In genomic region chr17:29637377-29637776, GRCm38 (mm10) we compare ENCODE assay signal across 11 mouse cellular contexts. TPM values are rescaled to one million over a fixed set of nuclear protein-coding genes. Genes with fewer than 3 reads are reported as not detected.
DNase-seq lines count a peak whose midpoint lies in the region; ATAC-seq and TF ChIP-seq lines count a peak whose summit lies in the region.
"Had no signal": no experiment of that assay in that cellular context is flagged by ENCODE, and none has a peak within 500 bp of the region (broad histone marks: within the 10 kb centered on the region; RNA-seq: fewer than 3 reads in every experiment).

No protein-coding gene starts in this region.

- H3K4me2 ChIP-seq in liver, embryonic 14.5 days (ENCODE audit: low read depth) = peak overlapping the region; percentile 43
- H3K4me2 ChIP-seq: forebrain, embryonic 13.5 days; midbrain, embryonic 15.5 days; neural tube, embryonic 15.5 days had no signal

- no peak overlapping the region for H3K9ac ChIP-seq in liver, embryonic 14.5 days (replicated peaks)
- H3K9ac ChIP-seq: forebrain, embryonic 13.5 days; midbrain, embryonic 15.5 days; neural tube, embryonic 15.5 days had no signal

- H3K9me3 ChIP-seq in liver, embryonic 14.5 days (ENCODE audit: control insufficient read depth, low read length) = no peaks in the 10 kb centered on the region
- H3K9me3 ChIP-seq: forebrain, embryonic 13.5 days; midbrain, embryonic 15.5 days; neural tube, embryonic 15.5 days had no signal

- no peak overlapping the region; the same call in 1 of the 2 replicates for H3K27ac ChIP-seq in liver, embryonic 14.5 days
- H3K27ac ChIP-seq: forebrain, embryonic 13.5 days; midbrain, embryonic 15.5 days; neural tube, embryonic 15.5 days had no signal

- peaks cover 64% of the 10 kb centered on the region for H3K36me3 ChIP-seq in liver, embryonic 14.5 days (replicated peaks; ENCODE audit: control insufficient read depth, insufficient read depth, low read depth)

- no peak for TF ChIP-seq CTCF in liver, embryonic 14.5 days (IDR thresholded peaks at IDR 0.05; ENCODE audit: low read depth)

- DNase-seq in gastrocnemius, adult 18-20 months (ENCODE audit: low spot score) = peak; percentile 34
- DNase-seq in gastrocnemius, postnatal 4 days (ENCODE audit: low spot score in 2 of 2) = no peak
- peak; percentile 31 for DNase-seq in MN1 (ENCODE audit: low spot score)
- DNase-seq in liver, embryonic 14.5 days (ENCODE audit: low read depth in 3 of 3, low spot score in 3 of 3) = peak in 1 of 3 experiments; percentile 56
- DNase-seq in layer of hippocampus, postnatal 25 days (ENCODE audit: extremely low spot score in 1 of 2, low spot score in 1 of 2) = no peak
- DNase-seq in testis, postnatal 10 days (ENCODE audit: low spot score) = no peak
- DNase-seq: kidney, adult 11 months had no signal

- no peaks in the 10 kb centered on the region for H3K27me3 ChIP-seq in liver, embryonic 14.5 days (ENCODE audit: control insufficient read depth, insufficient read depth, low read length)
- H3K27me3 ChIP-seq: forebrain, embryonic 13.5 days; midbrain, embryonic 15.5 days; neural tube, embryonic 15.5 days had no signal

- peaks cover 15 to 20% of the 10 kb centered on the region in 2 experiments for H3K4me1 ChIP-seq in liver, embryonic 14.5 days (replicated peaks; ENCODE audit: control insufficient read depth in 2 of 2, insufficient read depth in 2 of 2, low read length in 1 of 2)
- H3K4me1 ChIP-seq: forebrain, embryonic 13.5 days; midbrain, embryonic 15.5 days; neural tube, embryonic 15.5 days had no signal

- no peak for TF ChIP-seq EP300 in liver, embryonic 14.5 days (IDR thresholded peaks at IDR 0.05; ENCODE audit: low read depth)

- peak; percentile 50; the same call in 1 of the 2 replicates for ATAC-seq in erythroid progenitor cell, adult 5-6 weeks (replicated peaks; ENCODE audit: low FRiP score, poor library complexity, severe bottlenecking)
- peak; percentile 61; the same call in 1 of the 2 replicates for ATAC-seq in liver, embryonic 14.5 days (ENCODE audit: insufficient read depth)
- ATAC-seq: forebrain, embryonic 13.5 days; midbrain, embryonic 15.5 days had no signal

- 63% methylated on average over 4 of the region's 4 CpGs for WGBS in liver, embryonic 14.5 days (ENCODE audit: insufficient replicate concordance)

- H3K4me3 ChIP-seq in liver, embryonic 14.5 days (ENCODE audit: insufficient read depth in 1 of 2, low read depth in 2 of 2, low read length in 2 of 2) = no peak overlapping the region
- H3K4me3 ChIP-seq: forebrain, embryonic 13.5 days; midbrain, embryonic 15.5 days; neural tube, embryonic 15.5 days had no signal

RNA-seq across cellular contexts. Expression of gene Gm28043, which starts 22.7 kb away (rescaled TPM):
- total RNA-seq in gastrocnemius, adult 18-20 months (2021) = under 1 TPM; 0.66 to 0.71 TPM
- total RNA-seq in gastrocnemius, postnatal 4 days (2021) = 1 to 10 TPM; 1.7 to 2.6 TPM
- total RNA-seq in erythroid progenitor cell, adult 5-6 weeks (2015; ENCODE audit: low replicate concordance) = 4.0 and 10.5 TPM in 2 replicates
- 29.7 and 39.3 TPM in 2 replicates for total RNA-seq in erythroid progenitor cell, adult 5-6 weeks (2017; ENCODE audit: low replicate concordance)
- 1.0 and 1.4 TPM in 2 replicates for polyA plus RNA-seq in liver, embryonic 14.5 days (2012; rRNA removed)
- 0.38 and 1.1 TPM in 2 replicates for polyA plus RNA-seq in liver, embryonic 14.5 days (2014; fragmentation: Nextera tagmentation; extraction: Ambion mirVana)
- total RNA-seq in layer of hippocampus, postnatal 25 days (2021) = 1 to 10 TPM; 2.6 to 5.0 TPM

RNA-seq across cellular contexts. Expression of gene Rnf8, which starts 22.8 kb away (rescaled TPM):
- total RNA-seq in gastrocnemius, adult 18-20 months (2021) = 10 to 100 TPM; 17.4 to 20.1 TPM
- total RNA-seq in gastrocnemius, postnatal 4 days (2021) = 10 to 100 TPM; 36.3 to 37.6 TPM
- 62.0 and 77.1 TPM in 2 replicates for total RNA-seq in erythroid progenitor cell, adult 5-6 weeks (2015; ENCODE audit: low replicate concordance)
- 71.4 and 80.5 TPM in 2 replicates for total RNA-seq in erythroid progenitor cell, adult 5-6 weeks (2017; ENCODE audit: low replicate concordance)
- 11.5 and 23.7 TPM in 2 replicates for polyA plus RNA-seq in liver, embryonic 14.5 days (2012; rRNA removed)
- 35.9 and 40.4 TPM in 2 replicates for polyA plus RNA-seq in liver, embryonic 14.5 days (2014; fragmentation: Nextera tagmentation; extraction: Ambion mirVana)
- total RNA-seq in layer of hippocampus, postnatal 25 days (2021) = 10 to 100 TPM; 38.4 to 39.7 TPM

RNA-seq across cellular contexts. Expression of gene Cmtr1, which starts 23.0 kb away (rescaled TPM):
- total RNA-seq in gastrocnemius, adult 18-20 months (2021) = 10 to 100 TPM; 39.4 to 43.5 TPM
- 10 to 100 TPM; 52.0 to 56.4 TPM for total RNA-seq in gastrocnemius, postnatal 4 days (2021)
- total RNA-seq in erythroid progenitor cell, adult 5-6 weeks (2015; ENCODE audit: low replicate concordance) = 72.1 and 86.9 TPM in 2 replicates
- total RNA-seq in erythroid progenitor cell, adult 5-6 weeks (2017; ENCODE audit: low replicate concordance) = 448 and 477 TPM in 2 replicates
- 14.9 and 16.1 TPM in 2 replicates for polyA plus RNA-seq in liver, embryonic 14.5 days (2012; rRNA removed)
- polyA plus RNA-seq in liver, embryonic 14.5 days (2014; fragmentation: Nextera tagmentation; extraction: Ambion mirVana) = 55.9 and 66.0 TPM in 2 replicates
- total RNA-seq in layer of hippocampus, postnatal 25 days (2021) = 100 to 1,000 TPM; 101 to 109 TPM

Comparison
In these comparisons a context has a peak if more than half of its experiments do, and no peak if none do; other contexts are left out.
1. DNase-seq: peak in gastrocnemius, adult 18-20 months (single experiment) and MN1 (single experiment); none in gastrocnemius, postnatal 4 days (0 of 2), layer of hippocampus, postnatal 25 days (0 of 2) and testis, postnatal 10 days (single experiment).